Comparison of ENCODE assay signal across 8 mouse cellular contexts in genomic region chr1:177702481-177703146, GRCm38 (mm10). TPM values are rescaled to one million over a fixed set of nuclear protein-coding genes. Genes with fewer than 3 reads are reported as not detected.
DNase-seq lines count a peak whose midpoint lies in the region; ATAC-seq lines count a peak whose summit lies in the region.

No protein-coding gene starts in this region.

- ATAC-seq in inflammation-experienced regulatory T-cells, adult 6 months = peak; percentile 77

- DNase-seq in adrenal gland, adult 18-20 months (ENCODE audit: low spot score in 2 of 2) = peak; percentile 65 to 66
- peak; percentile 95 for DNase-seq in embryo, embryonic 10.5 days (ENCODE audit: low spot score)
- peak; percentile 73 for DNase-seq in gastrocnemius, postnatal 14 days
- DNase-seq in left cerebral cortex, postnatal 25 days (ENCODE audit: low spot score in 2 of 2) = peak; percentile 84 to 92
- DNase-seq in mesoderm, embryonic 11.5 days (ENCODE audit: low read depth, low spot score) = peak; percentile 91
- peak; percentile 82 for DNase-seq in right cerebral cortex, postnatal 25 days
- DNase-seq in yolk sac, embryonic 10.5 days (ENCODE audit: low spot score) = peak; percentile 65

- intact Hi-C loops in gastrocnemius, postnatal 14 days (cut with DNase I; ENCODE audit: low total_unique reads) = no loop called here
- intact Hi-C loops in left cerebral cortex, postnatal 25 days (cut with DNase I) = loop anchor here (5.0 kb wide), 1 partner anchor 825 kb away; no protein-coding TSS in a partner anchor

RNA-seq across cellular contexts. Expression of gene 1700016C15Rik, which starts 27.0 kb away (rescaled TPM):
- total RNA-seq in adrenal gland, adult 18-20 months (2021) = not detected
- total RNA-seq in gastrocnemius, postnatal 14 days (2021) = under 1 TPM; 0.31 to 0.47 TPM
- polyA plus RNA-seq in inflammation-experienced regulatory T-cells, adult 6 months (2017; shearing (Covaris generic)) = under 1 TPM in 1 of 3 experiments, not detected in 2; 0.80 TPM
- not detected for total RNA-seq in left cerebral cortex, postnatal 25 days (2021)

Comparison
In these comparisons a context has a peak if more than half of its experiments do, and no peak if none do; other contexts are left out.
1. Peak in every context shown above with its lines: DNase-seq and ATAC-seq.